Mouse (Mus musculus) hindbrain, postnatal 0 days (tissue): Measurements from ENCODE around the gene Zfand3. TPM values are rescaled to one million over a fixed set of nuclear protein-coding genes. Genes with fewer than 3 reads are reported as not detected.
A peak's percentile ranks its signal among the peaks of the same experiment; 100 is the strongest.

ENCODE experiments used
- ATAC-seq: fragments of 200-750 bp; cut with Nextera tagmentation; 2 replicates; pipeline ENCODE4 v1.8.0; 2017; ENCODE audit warnings: mild to moderate bottlenecking, moderate TSS enrichment, moderate library complexity
- DNase-seq: peaks from one replicate; pipeline ENCODE4 v3.0.0-alpha.2; 2015; ENCODE audit warnings: low spot score
- H3K27ac ChIP-seq: fragments of 300-500 bp; sonication (generic); 2 replicates; pipeline ENCODE4 v1.5.1; 2014; ENCODE audit warnings: mild to moderate bottlenecking
- H3K27me3 ChIP-seq: fragments of 300-500 bp; sonication (generic); 2 replicates; pipeline ENCODE4 v1.6.1; 2014; ENCODE audit warnings: low read length, mixed read lengths; ENCODE audit not compliant: insufficient read depth
- H3K36me3 ChIP-seq: fragments of 300-500 bp; sonication (generic); 2 replicates; pipeline ENCODE4 v1.6.1; 2014; ENCODE audit warnings: low read length, mixed read lengths; ENCODE audit not compliant: insufficient read depth
- H3K4me1 ChIP-seq: fragments of 300-500 bp; sonication (generic); 2 replicates; pipeline ENCODE4 v1.6.1; 2014; ENCODE audit warnings: antibody characterized with exemption, low read length, mixed read lengths; ENCODE audit not compliant: insufficient read depth
- H3K4me2 ChIP-seq: fragments of 300-500 bp; sonication (generic); 2 replicates; pipeline ENCODE4 v1.6.1; 2014; ENCODE audit warnings: low read depth, mild to moderate bottlenecking, low read length, moderate library complexity, mixed read lengths
- H3K4me3 ChIP-seq: fragments of 300-500 bp; sonication (generic); 2 replicates; pipeline ENCODE4 v1.5.1; 2014; ENCODE audit warnings: low read length
- H3K9ac ChIP-seq: fragments of 300-500 bp; sonication (generic); replicated peaks from 2 replicates; pipeline ENCODE4 v1.6.1; 2014; ENCODE audit warnings: mild to moderate bottlenecking, low read length, moderate library complexity, mixed read lengths
- H3K9me3 ChIP-seq: fragments of 300-500 bp; sonication (generic); 2 replicates; pipeline ENCODE4 v1.6.1; 2016; ENCODE audit warnings: low read length, mixed read lengths
- CTCF ChIP-seq: IDR thresholded peaks from 2 replicates; pipeline ENCODE4 v1.5.1; 2016; ENCODE audit warnings: antibody characterized with exemption, control low read depth, low read depth
- WGBS: fragments of 180-500 bp; shearing (Covaris S2); extraction: QIAGEN DNeasy Blood & Tissue Kit; methylation state at CpG from one replicate; pipeline ENCODE4 v1.1.7; 2014; 5-methylcytosine and 5-hydroxymethylcytosine counted together
- polyA plus RNA-seq: library from polyadenylated mRNA; unstranded; fragments of >200 nt; fragmentation: Nextera tagmentation; extraction: Ambion mirVana; gene quantifications from 2 replicates; pipeline ENCODE4 v1.2.1, GENCODE M21; 2015
- total RNA-seq: library from RNA; depleted of rRNA; stranded (reverse); fragments of >200 nt; gene quantifications from 2 replicates; pipeline ENCODE4 v1.2.3, GENCODE M21; 2014

Zfand3 gene
- total and polyA plus RNA-seq, 2 experiments from 2014 or later: 50.6 to 84.5 TPM

DNA sequence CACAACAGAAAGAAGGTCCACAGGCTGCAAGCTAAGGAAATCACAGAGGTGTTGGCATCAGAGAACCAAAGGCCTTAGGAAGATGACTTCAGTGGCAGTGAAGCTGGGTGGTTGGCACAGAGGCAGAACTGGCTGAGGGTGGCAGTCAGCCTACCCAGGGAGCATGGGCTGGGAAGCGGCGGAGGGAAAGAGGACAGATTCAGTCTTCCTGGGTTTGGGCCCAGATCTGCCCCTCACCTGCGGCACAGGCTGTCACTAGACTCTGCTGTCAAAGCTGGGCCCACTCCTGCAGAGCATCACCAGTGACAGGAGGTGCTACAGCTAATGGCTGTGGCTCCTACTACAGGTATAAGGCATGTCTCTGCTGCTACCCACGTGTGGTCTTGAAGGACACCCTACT, 238.1 kb downstream of the Zfand3 start:
- H3K4me1 ChIP-seq: peaks cover 41% of the 10 kb centered on the region
- H3K9me3 ChIP-seq: no peaks in the 10 kb centered on the region
- DNase-seq (no peak), ATAC-seq (no peak)
- no peaks in the 10 kb centered on the region for H3K36me3 ChIP-seq
- H3K27ac ChIP-seq: no peak overlapping the region
- no peaks in the 10 kb centered on the region for H3K27me3 ChIP-seq
- no peak overlapping the region for H3K4me3 ChIP-seq
- 75% methylated on average over 4 of the region's 4 CpGs for whole genome bisulfite sequencing
- no peak for TF ChIP-seq CTCF
- no peak overlapping the region for H3K4me2 ChIP-seq
- H3K9ac ChIP-seq: no peak overlapping the region

DNA sequence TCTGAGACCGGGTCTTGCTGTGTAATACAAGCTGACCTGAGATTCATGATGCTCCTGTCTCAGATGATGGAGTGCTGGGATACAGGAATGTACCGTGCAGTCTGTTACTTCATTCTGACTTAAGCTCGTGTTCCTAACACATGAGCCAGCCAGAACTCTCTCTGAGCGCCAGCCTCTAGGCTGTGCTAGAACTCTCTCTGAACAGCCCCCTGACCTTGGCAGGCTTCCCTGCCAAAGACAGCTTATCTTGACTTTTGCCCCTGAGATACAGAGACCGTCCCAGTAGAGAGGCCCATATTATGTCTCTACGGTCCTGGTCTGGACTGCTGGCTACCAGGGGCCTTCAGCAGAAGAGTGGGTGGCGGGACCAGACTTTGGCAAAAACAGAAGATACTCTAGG, 239.0 kb downstream of the Zfand3 start:
- Histone ChIP-seq H3K27ac (no peak overlapping the region), H3K9me3 (no peaks in the 10 kb centered on the region), H3K4me1 (peaks cover 40% of the 10 kb centered on the region), H3K9ac (no peak overlapping the region), H3K4me3 (no peak overlapping the region), H3K36me3 (no peaks in the 10 kb centered on the region), H3K4me2 (no peak overlapping the region), H3K27me3 (no peaks in the 10 kb centered on the region)
- 69% methylated on average over 7 of the region's 7 CpGs for WGBS
- TF ChIP-seq CTCF: 0 out of 2 replicates have a peak, but pooled peaks have one; percentile 12
- no peak for DNase-seq
- ATAC-seq: no peak

DNA sequence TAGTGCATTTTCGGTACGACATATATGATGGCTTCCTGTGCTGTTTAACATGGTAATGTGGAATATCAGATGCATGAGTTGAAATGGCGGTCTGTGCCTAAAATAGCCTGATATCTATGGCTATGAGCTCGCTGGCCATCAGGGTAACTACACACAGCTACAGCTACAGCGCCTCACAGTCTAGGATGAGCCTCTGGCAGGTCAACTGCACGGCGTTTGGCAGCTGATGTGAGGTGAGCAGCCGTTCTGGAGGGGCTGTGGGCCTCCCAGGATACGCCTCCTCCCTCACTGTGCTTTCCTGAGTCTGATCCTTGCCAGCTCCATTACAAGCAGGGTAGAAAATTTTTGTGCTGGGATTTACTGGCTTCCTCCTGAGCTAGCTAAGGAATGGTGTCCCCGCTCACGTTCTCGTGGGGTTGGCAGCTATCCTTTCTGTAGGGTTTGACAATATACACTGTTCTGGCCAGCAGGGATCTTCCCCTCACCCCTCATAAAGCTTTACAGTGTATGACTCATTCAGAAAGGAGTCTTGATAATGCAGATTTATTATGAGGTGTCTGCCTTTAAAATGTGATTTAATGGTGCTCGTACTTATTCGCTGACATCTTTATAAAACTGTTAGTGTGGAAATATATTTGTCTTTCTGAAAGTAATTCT, 240.2 kb downstream of the Zfand3 start:
- H3K9me3 ChIP-seq: no peaks in the 10 kb centered on the region
- no peak overlapping the region for H3K4me3 ChIP-seq
- no peaks in the 10 kb centered on the region for H3K36me3 ChIP-seq
- H3K27ac ChIP-seq: peak overlapping the region; percentile 20; the same call in 1 of the 2 replicates
- no peak for TF ChIP-seq CTCF
- H3K27me3 ChIP-seq: no peaks in the 10 kb centered on the region
- no peak for DNase-seq
- WGBS: 49% methylated on average over 14 of the region's 14 CpGs
- ATAC-seq: no peak; the same call in 1 of the 2 replicates
- H3K9ac ChIP-seq: no peak overlapping the region
- peaks cover 31% of the 10 kb centered on the region for H3K4me1 ChIP-seq
- no peak overlapping the region for H3K4me2 ChIP-seq

DNA sequence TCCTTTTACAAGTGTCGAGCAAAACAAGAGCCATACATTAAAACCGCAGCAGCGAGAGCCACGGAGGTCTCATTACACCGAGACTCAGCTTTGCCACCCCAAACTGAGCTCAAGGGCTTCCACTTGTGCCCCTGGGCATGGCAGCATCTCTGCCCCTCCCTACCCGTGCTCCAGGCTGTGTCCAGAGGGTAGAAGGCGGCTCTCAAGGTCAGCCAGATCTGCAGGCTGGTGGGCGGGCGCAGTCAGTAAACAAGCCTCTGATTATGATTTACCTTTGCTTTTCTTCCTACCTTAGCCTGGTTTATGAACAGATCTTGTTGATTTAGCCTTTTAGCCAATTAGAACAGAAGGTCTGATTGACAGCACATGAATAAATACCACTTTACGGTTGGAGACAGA, 240.8 kb downstream of the Zfand3 start:
- Histone ChIP-seq H3K4me1 (peaks cover 31% of the 10 kb centered on the region), H3K27ac (no peak overlapping the region), H3K9ac (no peak overlapping the region), H3K36me3 (no peaks in the 10 kb centered on the region), H3K4me3 (no peak overlapping the region), H3K9me3 (no peaks in the 10 kb centered on the region), H3K27me3 (no peaks in the 10 kb centered on the region), H3K4me2 (no peak overlapping the region)
- no peak for DNase-seq
- TF ChIP-seq CTCF: no peak
- 60% methylated on average over 10 of the region's 10 CpGs for WGBS
- ATAC-seq: no peak

DNA sequence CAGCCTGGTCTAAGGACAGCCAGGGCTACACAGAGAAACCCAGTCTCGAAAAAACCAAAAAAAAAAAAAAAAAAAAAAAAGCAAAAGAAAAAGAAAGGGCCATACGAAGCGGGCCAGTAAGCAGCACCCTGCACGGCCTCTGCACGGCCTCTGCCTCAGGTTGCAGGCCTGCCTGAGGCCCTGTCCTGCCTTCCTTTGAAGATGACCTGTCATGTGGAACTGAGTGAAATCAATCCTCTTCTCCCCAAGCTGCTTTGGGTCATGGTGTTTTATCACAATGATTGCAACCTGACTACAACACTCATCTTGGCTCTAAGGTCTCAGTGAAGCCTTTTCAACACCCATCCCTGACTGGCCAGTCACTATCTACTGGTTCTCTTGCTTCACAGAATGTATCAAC, 248.5 kb downstream of the Zfand3 start:
- Histone ChIP-seq H3K36me3 (no peaks in the 10 kb centered on the region), H3K27me3 (no peaks in the 10 kb centered on the region), H3K9me3 (no peaks in the 10 kb centered on the region), H3K27ac (no peak overlapping the region), H3K4me1 (peaks cover 12% of the 10 kb centered on the region; the same call in 1 of the 2 replicates), H3K4me2 (no peak overlapping the region), H3K9ac (no peak overlapping the region), H3K4me3 (no peak overlapping the region)
- no peak for TF ChIP-seq CTCF
- WGBS: 83% methylated on average over 2 of the region's 5 CpGs
- no peak for DNase-seq
- ATAC-seq: no peak

DNA sequence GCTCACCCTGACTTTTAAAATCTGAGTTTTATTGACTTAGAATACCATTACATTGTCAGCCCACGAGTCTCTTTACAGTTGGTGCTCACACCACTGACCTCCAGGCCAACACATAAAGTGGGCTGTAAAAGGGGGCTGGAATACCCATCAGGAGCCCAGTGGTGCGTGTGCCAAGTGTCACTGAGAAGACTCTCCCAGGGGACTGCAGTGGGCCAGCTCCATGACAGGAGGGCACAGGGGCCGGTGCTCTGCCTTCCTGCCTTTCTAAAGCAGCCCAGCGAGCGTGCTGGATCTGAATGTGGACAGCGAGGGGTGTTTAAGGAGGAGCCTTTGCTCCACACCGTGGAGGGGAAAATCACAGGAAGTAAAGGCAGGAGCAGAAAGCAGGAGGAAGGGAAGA, 249.4 kb downstream of the Zfand3 start:
- ATAC-seq (no peak), DNase-seq (no peak)
- Histone ChIP-seq H3K9ac (no peak overlapping the region), H3K27me3 (no peaks in the 10 kb centered on the region), H3K27ac (no peak overlapping the region), H3K4me3 (no peak overlapping the region), H3K9me3 (no peaks in the 10 kb centered on the region), H3K36me3 (no peaks in the 10 kb centered on the region), H3K4me2 (no peak overlapping the region), H3K4me1 (peaks cover 12% of the 10 kb centered on the region; the same call in 1 of the 2 replicates)
- TF ChIP-seq CTCF: no peak
- 47% methylated on average over 7 of the region's 7 CpGs for WGBS

DNA sequence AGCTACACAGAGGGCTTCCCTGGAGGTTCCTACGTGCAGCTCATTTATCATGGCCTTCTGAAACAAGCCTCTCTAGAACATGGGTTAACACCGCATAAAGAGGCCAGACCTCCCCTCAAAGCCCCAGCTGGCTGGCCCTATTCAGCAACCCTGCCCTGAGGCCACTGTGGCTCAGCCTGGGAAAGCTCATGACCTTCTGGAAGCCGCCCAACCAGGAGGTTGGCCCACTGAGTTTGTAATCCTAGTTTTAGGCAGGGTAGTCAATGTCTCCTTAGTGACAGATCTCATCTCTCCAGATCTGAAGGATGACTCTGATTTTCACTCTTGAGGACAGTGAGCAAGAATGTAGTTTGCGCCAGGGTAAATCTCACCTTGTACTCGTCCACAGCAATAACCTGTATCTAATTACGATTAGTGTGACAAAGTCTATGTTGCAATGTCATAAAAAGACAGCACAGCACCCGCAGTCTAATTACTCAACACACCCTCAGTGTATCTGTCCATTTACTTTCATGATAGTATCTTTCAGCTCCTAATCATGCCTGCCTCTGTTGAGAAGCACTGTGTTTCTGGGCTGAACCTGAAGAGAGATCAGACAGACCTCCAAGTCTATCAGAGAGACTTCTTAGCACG, 251.5 kb downstream of the Zfand3 start:
- 58% methylated on average over 8 of the region's 8 CpGs for WGBS
- no peak for ATAC-seq
- no peak overlapping the region for H3K9ac ChIP-seq
- DNase-seq: no peak
- no peaks in the 10 kb centered on the region for H3K36me3 ChIP-seq
- H3K4me1 ChIP-seq: peaks cover 16% of the 10 kb centered on the region; the same call in 1 of the 2 replicates
- H3K27me3 ChIP-seq: no peaks in the 10 kb centered on the region
- TF ChIP-seq CTCF: no peak
- H3K4me3 ChIP-seq: no peak overlapping the region
- H3K4me2 ChIP-seq: no peak overlapping the region
- 0 out of 2 replicates have a peak overlapping the region, but pooled peaks have one; percentile 16 for H3K27ac ChIP-seq
- H3K9me3 ChIP-seq: no peaks in the 10 kb centered on the region
